Mouse (Mus musculus): ENCODE results near the gene Nutm2. TPM values are rescaled to one million over a fixed set of nuclear protein-coding genes. Genes with fewer than 3 reads are reported as not detected.
"Not testable (repeated sequence)": the region's sequence is repeated elsewhere in the genome, so short reads cannot be mapped to it uniquely, and the experiment has no call there.

The Nutm2 gene
- not detected for total RNA-seq (2021)

- no peak for DNase-seq (ENCODE audit: low spot score in 2 of 2)
- intact Hi-C loops (cut with DNase I): no loop called here
These were observed at the start of gene Nutm2 for GRCm38 (mm10) chr13:50467007-50467406. Gene Nutm2, plus strand, starts transcription at chr13:50467307.

GRCm38 (mm10) chr13:50417389-50418183 is 49.5 kb upstream of the Nutm2 start, which contains the start of gene Fbxw17:
Gene Fbxw17, plus strand, starts transcription at chr13:50417864.
- intact Hi-C loops (cut with DNase I): no loop called here
- DNase-seq (ENCODE audit: low spot score in 2 of 2): peak; percentile 84 to 88

- intact Hi-C loops (cut with DNase I): no loop called here
- no peak for DNase-seq (ENCODE audit: low spot score in 2 of 2)
These were observed 48.7 kb upstream of the Nutm2 start for GRCm38 (mm10) chr13:50418421-50418820.

GRCm38 (mm10) chr13:50423625-50424209 is 43.4 kb upstream of the Nutm2 start:
- no peak for DNase-seq (ENCODE audit: low spot score in 2 of 2)

GRCm38 (mm10) chr13:50424517-50424916 is 42.6 kb upstream of the Nutm2 start:
- intact Hi-C loops (cut with DNase I): no loop called here

More at GRCm38 (mm10) chr13:50423625-50424209, 43.4 kb upstream of the Nutm2 start:
- intact Hi-C loops (cut with DNase I): no loop called here

DNA sequence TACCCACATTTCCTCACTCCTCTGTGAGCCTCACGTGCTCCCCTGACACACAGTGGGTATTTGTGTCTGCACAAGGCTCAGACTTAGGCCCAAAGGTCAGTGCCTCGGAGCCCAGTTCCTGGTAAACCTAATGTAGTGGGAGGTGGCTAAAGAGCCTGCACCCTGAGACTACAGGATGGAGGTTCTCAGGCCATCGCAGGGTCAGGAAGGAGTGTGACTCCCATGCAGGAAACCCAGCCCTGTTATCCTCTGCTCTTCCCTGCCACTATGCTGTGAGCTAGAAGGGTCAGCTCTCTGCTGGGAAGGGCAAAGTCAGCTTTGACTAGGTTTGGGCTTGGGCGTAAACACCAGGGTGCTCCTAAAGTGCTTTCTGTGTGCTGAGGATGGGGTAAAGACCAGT is 40.4 kb upstream of the Nutm2 start:
- intact Hi-C loops (cut with DNase I): no loop called here
- DNase-seq (ENCODE audit: low spot score in 2 of 2): no peak

More at GRCm38 (mm10) chr13:50424517-50424916, 42.6 kb upstream of the Nutm2 start:
- no peak for DNase-seq (ENCODE audit: low spot score in 2 of 2)

- intact Hi-C loops (cut with DNase I): no loop called here
- no peak for DNase-seq (ENCODE audit: low spot score in 2 of 2)
These were observed 23.3 kb upstream of the Nutm2 start, which contains the start of gene Gm47429 for GRCm38 (mm10) chr13:50443812-50444211. Gene Gm47429, minus strand, starts transcription at chr13:50443912.

DNA sequence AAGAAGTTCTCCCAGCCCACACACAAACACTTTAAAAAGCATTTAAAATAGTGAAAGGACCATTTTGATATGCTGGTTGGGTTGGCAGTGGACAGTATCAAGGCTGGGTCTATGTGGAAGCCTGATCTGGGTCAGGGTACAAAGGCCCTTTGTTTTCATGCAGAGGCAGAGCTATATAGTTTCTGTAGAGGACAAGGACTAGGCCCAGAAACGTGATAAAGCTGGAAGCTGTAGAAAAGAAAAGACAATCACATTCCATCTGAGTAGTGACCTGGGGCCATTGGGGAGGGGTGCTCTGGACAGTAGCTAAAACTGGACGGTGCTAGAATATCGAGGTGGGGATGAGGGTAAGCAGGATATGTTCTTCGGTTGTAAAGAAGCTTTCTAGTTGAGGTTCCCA is 21.8 kb upstream of the Nutm2 start:
- intact Hi-C loops (cut with DNase I): no loop called here

DNA sequence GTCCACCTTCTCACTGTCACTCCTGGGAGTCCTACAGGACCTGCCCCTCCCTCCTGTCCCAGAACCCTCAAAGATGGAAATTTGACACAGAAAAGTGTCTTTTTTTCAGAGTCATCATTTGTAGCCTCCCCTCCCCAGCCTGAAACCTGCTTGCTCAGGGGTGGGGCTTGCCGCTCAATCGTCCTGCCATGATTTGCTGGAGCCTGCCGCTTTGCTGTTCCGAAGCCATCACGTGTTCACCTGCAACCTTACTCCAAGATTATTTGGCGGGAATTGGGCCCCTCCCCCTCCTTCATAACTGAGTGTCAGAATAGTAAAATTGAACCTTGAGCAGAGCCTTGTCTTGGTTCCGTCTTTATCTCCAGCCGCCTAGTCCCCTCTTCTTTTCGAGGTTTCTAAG is 14.8 kb upstream of the Nutm2 start:
- DNase-seq (ENCODE audit: low spot score in 2 of 2); intact Hi-C loops (cut with DNase I): not testable (repeated sequence)

More for the DNA sequence above, 21.8 kb upstream of the Nutm2 start:
- no peak for DNase-seq (ENCODE audit: low spot score in 2 of 2)

GRCm38 (mm10) chr13:50453426-50453825 is 13.7 kb upstream of the Nutm2 start:
- intact Hi-C loops (cut with DNase I): no loop called here
- DNase-seq (ENCODE audit: low spot score in 2 of 2): no peak

DNA sequence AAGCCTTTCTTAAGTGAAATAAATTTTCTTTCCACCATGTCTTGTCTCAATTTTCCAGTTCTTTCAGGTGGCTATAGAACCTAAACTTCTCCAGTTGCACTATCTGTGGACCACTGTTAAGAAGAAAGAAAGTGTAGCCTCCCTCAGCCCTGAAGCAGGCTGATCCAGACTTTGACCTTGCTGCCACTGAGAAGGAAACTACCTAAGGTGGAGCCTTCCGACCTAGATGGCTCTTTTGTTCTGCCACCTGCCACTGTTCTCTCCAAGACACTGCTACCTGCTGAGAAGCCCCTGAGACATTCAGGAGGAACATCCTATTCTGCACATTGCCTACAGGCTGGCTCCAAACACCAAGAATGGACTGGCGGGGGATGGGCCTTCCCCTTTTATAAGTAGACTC is 6.7 kb upstream of the Nutm2 start:
- intact Hi-C loops (cut with DNase I); DNase-seq (ENCODE audit: low spot score in 2 of 2): not testable (repeated sequence)

GRCm38 (mm10) chr13:50464621-50465562 is 2.2 kb upstream of the Nutm2 start:
- no peak for DNase-seq (ENCODE audit: low spot score in 2 of 2)
- intact Hi-C loops (cut with DNase I): no loop called here

- intact Hi-C loops (cut with DNase I); DNase-seq (ENCODE audit: low spot score in 2 of 2): not testable (repeated sequence)
These were observed 21.4 kb downstream of the Nutm2 start for GRCm38 (mm10) chr13:50488510-50488909.

DNA sequence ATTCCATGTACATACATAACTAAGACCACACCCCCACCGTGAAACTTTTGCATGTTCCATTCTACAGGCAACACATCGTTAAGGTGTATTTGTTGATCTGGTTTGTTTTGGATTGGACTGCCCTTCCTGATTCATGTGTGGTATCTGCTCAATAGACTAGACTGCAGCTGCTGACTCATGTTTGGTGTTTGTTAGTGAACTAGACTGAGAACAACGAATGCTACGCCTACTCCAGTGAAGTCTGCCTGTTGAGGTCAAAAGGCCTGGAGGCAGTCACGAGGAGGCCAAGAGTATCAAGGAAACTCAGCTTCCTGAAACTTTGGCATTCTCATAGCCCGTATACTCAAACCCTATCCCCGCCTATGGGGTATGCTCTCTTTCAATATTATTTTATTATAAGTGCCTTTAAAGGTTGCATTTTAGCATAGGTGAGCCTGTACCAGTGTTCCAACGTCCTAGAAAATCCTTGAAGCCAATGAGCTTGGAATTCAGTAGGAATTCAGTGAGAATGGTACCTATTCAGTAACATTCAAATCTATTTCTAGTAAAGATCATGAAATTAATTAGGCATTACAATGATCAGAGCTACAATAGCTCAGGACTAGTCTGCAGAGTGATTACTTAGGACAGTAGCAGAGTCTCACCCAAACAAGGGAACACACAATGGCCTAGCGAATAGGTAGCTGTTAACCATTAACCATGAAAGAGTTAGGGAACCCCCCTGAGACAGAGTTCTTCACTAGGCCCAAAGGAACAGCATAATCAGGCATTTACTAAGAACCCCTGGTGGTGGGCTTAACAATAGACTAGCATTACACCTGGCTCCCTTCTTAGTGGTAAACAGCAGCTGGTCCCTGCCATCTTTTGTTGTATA is 43.6 kb downstream of the Nutm2 start:
- intact Hi-C loops (cut with DNase I); DNase-seq (ENCODE audit: low spot score in 2 of 2): not testable (repeated sequence)

Other genes with a start within 250 kb of the Nutm2 start
- gene Gm906, start 217.0 kb upstream of the Nutm2 start, total RNA-seq (2021): not detected
- gene Fbxw17, start 49.4 kb upstream of the Nutm2 start, total RNA-seq (2021): 10 to 100 TPM in 1 of 2 experiments, 1 to 10 TPM in 1; 9.9 to 13.7 TPM
- gene Gm47429, start 23.4 kb upstream of the Nutm2 start, total RNA-seq (2021): not detected
- gene Gm904, start 175.9 kb downstream of the Nutm2 start, total RNA-seq (2021): not detected
- gene Gm8765, start 231.0 kb downstream of the Nutm2 start, total RNA-seq (2021): not detected